Mouse (Mus musculus) bone marrow, adult 2 months (tissue): ENCODE measurements at regions not wholly inside any gene's neighbourhood (a gene's known extent, or its start where the extent isn't known, plus 50 kb on each side); places are given as distances from the start of the nearest gene placed in this dataset.

Source experiments
- CTCF ChIP-seq: fragments of 200-500 bp; IDR thresholded peaks from 2 replicates; pipeline ENCODE4 v1.5.1; 2011; ENCODE audit warnings: low read length, control low read depth; ENCODE audit not compliant: control insufficient read depth, insufficient read depth
- POLR2A ChIP-seq: fragments of 200-500 bp; IDR thresholded peaks from 2 replicates; pipeline ENCODE4 v1.6.1; 2011; ENCODE audit warnings: low read depth, mild to moderate bottlenecking, control low read depth, low read length, borderline replicate concordance; ENCODE audit not compliant: control insufficient read depth

DNA sequence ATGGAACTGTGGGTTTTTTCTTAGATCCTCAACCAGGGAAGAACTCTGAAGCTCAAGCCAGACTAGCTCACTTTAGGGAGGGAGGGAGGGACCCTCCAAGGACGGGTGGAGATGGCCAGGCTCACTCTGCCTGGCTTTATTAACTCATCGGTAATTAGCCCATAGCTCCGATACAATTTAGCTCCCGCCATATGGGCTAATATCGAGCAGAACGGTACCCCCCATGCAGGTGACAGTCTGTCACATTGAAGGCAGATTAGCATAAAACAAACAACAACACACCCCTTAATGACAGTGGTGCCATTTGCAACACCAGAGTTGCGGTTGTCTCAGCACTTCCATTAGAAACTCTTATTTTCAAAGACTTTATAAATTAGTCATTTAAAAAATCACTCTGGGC is 319.6 kb upstream of the Mki67 start:
- no peak for TF ChIP-seq CTCF
- TF ChIP-seq POLR2A = no peak
